Mouse (Mus musculus) limb, embryonic 14.5 days (tissue): ENCODE measurements around the gene Clk3. TPM values are rescaled to one million over a fixed set of nuclear protein-coding genes. Genes with fewer than 3 reads are reported as not detected.

Experiments used
- ATAC-seq: fragments of 200-750 bp; cut with Nextera tagmentation; 2 replicates; pipeline ENCODE4 v1.8.0; 2017; ENCODE audit warnings: low read depth, moderate number of reproducible peaks, moderate TSS enrichment; ENCODE audit not compliant: low FRiP score
- DNase-seq: peaks from one replicate; pipeline ENCODE4 v3.0.0-alpha.2; 2015; ENCODE audit warnings: low spot score
- H3K27ac ChIP-seq: fragments of 300-500 bp; sonication (generic); replicated peaks from 2 replicates; pipeline ENCODE4 v1.5.1; 2014; ENCODE audit warnings: low read depth, mild to moderate bottlenecking, low read length, moderate library complexity, mixed read lengths
- H3K27me3 ChIP-seq: fragments of 300-500 bp; sonication (generic); 2 replicates; pipeline ENCODE4 v1.6.1; 2014; ENCODE audit warnings: low read length, mixed read lengths; ENCODE audit not compliant: control insufficient read depth, insufficient read depth
- H3K36me3 ChIP-seq: fragments of 300-500 bp; sonication (generic); 2 replicates; pipeline ENCODE4 v1.6.1; 2014; ENCODE audit warnings: mild to moderate bottlenecking, low read length, moderate library complexity, mixed read lengths; ENCODE audit not compliant: control insufficient read depth, insufficient read depth
- H3K4me1 ChIP-seq: fragments of 300-500 bp; sonication (generic); 2 replicates; pipeline ENCODE4 v1.6.1; 2014; ENCODE audit warnings: antibody characterized with exemption, low read length, mixed read lengths; ENCODE audit not compliant: control insufficient read depth, insufficient read depth
- H3K4me2 ChIP-seq: fragments of 300-500 bp; sonication (generic); replicated peaks from 2 replicates; pipeline ENCODE4 v1.6.1; 2014; ENCODE audit warnings: low read depth, mild to moderate bottlenecking, low read length, moderate library complexity; ENCODE audit not compliant: severe bottlenecking
- H3K4me3 ChIP-seq: fragments of 300-500 bp; sonication (generic); replicated peaks from 2 replicates; pipeline ENCODE4 v1.5.1; 2014; ENCODE audit warnings: low read length
- H3K9ac ChIP-seq: fragments of 300-500 bp; sonication (generic); 2 replicates; pipeline ENCODE4 v1.6.1; 2014; ENCODE audit warnings: mild to moderate bottlenecking, low read depth, low read length, moderate library complexity; ENCODE audit not compliant: severe bottlenecking
- H3K9me3 ChIP-seq: fragments of 300-500 bp; sonication (generic); 2 replicates; pipeline ENCODE4 v1.6.1; 2016; ENCODE audit warnings: low read length; ENCODE audit not compliant: control insufficient read depth
- POLR2A ChIP-seq: fragments of 200-500 bp; IDR thresholded peaks from 2 replicates; pipeline ENCODE4 v1.8.0; 2012; ENCODE audit warnings: inconsistent platforms, mild to moderate bottlenecking, moderate library complexity, borderline replicate concordance; ENCODE audit not compliant: insufficient read depth, insufficient read length; ENCODE audit errors: extremely low read depth
- WGBS: fragments of 180-500 bp; shearing (Covaris S2); extraction: QIAGEN DNeasy Blood & Tissue Kit; methylation state at CpG from one replicate; pipeline ENCODE4 v1.1.7; 2014; 5-methylcytosine and 5-hydroxymethylcytosine counted together
- polyA plus RNA-seq, 2 experiments: library from polyadenylated mRNA; depleted of rRNA in 1 of 2; stranded (reverse) in 1 of 2; unstranded in 1 of 2; fragments of >200 nt; fragmentation: Nextera tagmentation in 1 of 2; extraction: Ambion mirVana in 1 of 2; gene quantifications; 2 replicates each; pipeline versions ENCODE4 v1.2.1 to v1.2.3; 2012 to 2014

Clk3 gene
- polyA plus RNA-seq, 2 experiments, result 56.1 to 133 TPM

GRCm38 (mm10) chr9:57782656-57783055 is 17.0 kb upstream of the Clk3 start:
- 85% methylated on average over 3 of the region's 3 CpGs for WGBS
- Histone ChIP-seq H3K27me3 (no peaks in the 10 kb centered on the region), H3K36me3 (no peaks in the 10 kb centered on the region), H3K4me3 (no peak overlapping the region), H3K9ac (no peak overlapping the region), H3K9me3 (no peaks in the 10 kb centered on the region), H3K4me1 (no peaks in the 10 kb centered on the region), H3K4me2 (no peak overlapping the region), H3K27ac (no peak overlapping the region)
- ATAC-seq (no peak), DNase-seq (no peak)
- TF ChIP-seq POLR2A, result no peak

- no peak for TF ChIP-seq POLR2A
- Histone ChIP-seq H3K4me1 (no peaks in the 10 kb centered on the region), H3K9me3 (no peaks in the 10 kb centered on the region), H3K36me3 (no peaks in the 10 kb centered on the region), H3K4me2 (no peak overlapping the region), H3K27me3 (no peaks in the 10 kb centered on the region), H3K9ac (no peak overlapping the region), H3K27ac (no peak overlapping the region), H3K4me3 (no peak overlapping the region)
- ATAC-seq, result no peak
- WGBS, result 57% methylated on average over 4 of the region's 4 CpGs
- DNase-seq, result no peak
These were observed 10.1 kb upstream of the Clk3 start for GRCm38 (mm10) chr9:57775736-57776135.

- H3K4me3 ChIP-seq, result no peak overlapping the region
- no peak overlapping the region for H3K9ac ChIP-seq
- H3K36me3 ChIP-seq, result no peaks in the 10 kb centered on the region
- no peak overlapping the region for H3K4me2 ChIP-seq
- DNase-seq, result no peak
- 60% methylated on average over 5 of the region's 5 CpGs for WGBS
- ATAC-seq, result no peak
- H3K4me1 ChIP-seq, result no peaks in the 10 kb centered on the region
- no peaks in the 10 kb centered on the region for H3K27me3 ChIP-seq
- no peaks in the 10 kb centered on the region for H3K9me3 ChIP-seq
- no peak overlapping the region for H3K27ac ChIP-seq
- no peak for TF ChIP-seq POLR2A
These were observed 9.4 kb upstream of the Clk3 start for GRCm38 (mm10) chr9:57775026-57775425.

- Histone ChIP-seq H3K36me3 (no peaks in the 10 kb centered on the region), H3K9me3 (no peaks in the 10 kb centered on the region), H3K4me1 (no peaks in the 10 kb centered on the region), H3K27me3 (no peaks in the 10 kb centered on the region), H3K4me2 (no peak overlapping the region), H3K27ac (no peak overlapping the region), H3K9ac (no peak overlapping the region), H3K4me3 (no peak overlapping the region)
- no peak for ATAC-seq
- no peak for TF ChIP-seq POLR2A
- WGBS, result 16% methylated on average over 1 of the region's 1 CpGs
- DNase-seq, result no peak
These were observed 8.5 kb upstream of the Clk3 start for GRCm38 (mm10) chr9:57774168-57774567.

- no peak overlapping the region for H3K27ac ChIP-seq
- H3K27me3 ChIP-seq, result no peaks in the 10 kb centered on the region
- no peak overlapping the region for H3K9ac ChIP-seq
- ATAC-seq, result no peak
- TF ChIP-seq POLR2A, result no peak
- no peak for DNase-seq
- WGBS, result 70% methylated on average over 3 of the region's 3 CpGs
- H3K4me1 ChIP-seq, result no peaks in the 10 kb centered on the region
- H3K9me3 ChIP-seq, result no peaks in the 10 kb centered on the region
- no peak overlapping the region for H3K4me3 ChIP-seq
- H3K4me2 ChIP-seq, result no peak overlapping the region
- H3K36me3 ChIP-seq, result no peaks in the 10 kb centered on the region
These were observed 8.1 kb upstream of the Clk3 start for GRCm38 (mm10) chr9:57773754-57774153.

- WGBS, result 89% methylated on average over 2 of the region's 2 CpGs
- TF ChIP-seq POLR2A, result no peak
- no peak for ATAC-seq
- H3K4me2 ChIP-seq, result no peak overlapping the region
- peaks cover 7% of the 10 kb centered on the region; the same call in 1 of the 2 replicates for H3K4me1 ChIP-seq
- no peak overlapping the region for H3K9ac ChIP-seq
- no peak for DNase-seq
- H3K4me3 ChIP-seq, result no peak overlapping the region
- no peak overlapping the region for H3K27ac ChIP-seq
- no peaks in the 10 kb centered on the region for H3K9me3 ChIP-seq
- no peaks in the 10 kb centered on the region for H3K36me3 ChIP-seq
- no peaks in the 10 kb centered on the region for H3K27me3 ChIP-seq
These were observed 5.2 kb upstream of the Clk3 start for GRCm38 (mm10) chr9:57770836-57771235.
